ENCODE assay signal across 10 mouse cellular contexts in genomic region chr3:127554723-127555122, GRCm38 (mm10). TPM values are rescaled to one million over a fixed set of nuclear protein-coding genes. Genes with fewer than 3 reads are reported as not detected.
A peak's percentile ranks its signal among the peaks of the same experiment; 100 is the strongest.
DNase-seq lines count a peak whose midpoint lies in the region; ATAC-seq and TF ChIP-seq lines count a peak whose summit lies in the region.
"Had no signal": no experiment of that assay in that cellular context is flagged by ENCODE, and none has a peak within 500 bp of the region (broad histone marks: within the 10 kb centered on the region; RNA-seq: fewer than 3 reads in every experiment).

No protein-coding gene starts in this region.

- H3K9me3 ChIP-seq in kidney, embryonic 15.5 days (replicated peaks), result no peaks in the 10 kb centered on the region
- no peaks in the 10 kb centered on the region for H3K9me3 ChIP-seq in hindbrain, embryonic 15.5 days
- no peaks in the 10 kb centered on the region for H3K9me3 ChIP-seq in midbrain, postnatal 0 days (ENCODE audit: low read length)

- no peaks in the 10 kb centered on the region for H3K27me3 ChIP-seq in kidney, embryonic 15.5 days
- no peaks in the 10 kb centered on the region for H3K27me3 ChIP-seq in hindbrain, embryonic 15.5 days
- H3K27me3 ChIP-seq in midbrain, postnatal 0 days (ENCODE audit: insufficient read depth, low read length), result no peaks in the 10 kb centered on the region
- H3K27me3 ChIP-seq in cerebellum, adult 2 months (ENCODE audit: control insufficient read depth, insufficient read depth, low read length), result no peaks in the 10 kb centered on the region

- no peak for DNase-seq in kidney, postnatal 25 days
- DNase-seq in midbrain, postnatal 0 days (ENCODE audit: low spot score), result peak; percentile 51
- DNase-seq in cerebellum, adult 2 months, result no peak
- DNase-seq: adrenal gland, adult 8-10 months; gastrocnemius, postnatal 36 days had no signal

- peak overlapping the region; percentile 76 for H3K4me3 ChIP-seq in kidney, embryonic 15.5 days (replicated peaks)
- H3K4me3 ChIP-seq in bone marrow, adult 2 months (replicated peaks; ENCODE audit: control insufficient read depth, low read depth, low read length), result peak overlapping the region; percentile 66
- no peak overlapping the region for H3K4me3 ChIP-seq in hindbrain, embryonic 15.5 days
- no peak overlapping the region for H3K4me3 ChIP-seq in midbrain, postnatal 0 days (ENCODE audit: low read depth, low read length)
- no peak overlapping the region for H3K4me3 ChIP-seq in cerebellum, adult 2 months (replicated peaks; ENCODE audit: insufficient read depth, low read depth, low read length)

- H3K4me1 ChIP-seq in kidney, embryonic 15.5 days, result peaks cover 13% of the 10 kb centered on the region
- no peaks in the 10 kb centered on the region; the same call in none of the 2 replicates for H3K4me1 ChIP-seq in bone marrow, adult 2 months (ENCODE audit: control insufficient read depth, insufficient read depth, low read length)
- H3K4me1 ChIP-seq in hindbrain, embryonic 15.5 days (replicated peaks), result peaks cover 17% of the 10 kb centered on the region
- H3K4me1 ChIP-seq in midbrain, postnatal 0 days (ENCODE audit: insufficient read depth, low read length), result no peaks in the 10 kb centered on the region
- H3K4me1 ChIP-seq in cerebellum, adult 2 months (ENCODE audit: control insufficient read depth, insufficient read depth, low read length), result no peaks in the 10 kb centered on the region; the same call in 1 of the 2 replicates

- H3K36me3 ChIP-seq in kidney, embryonic 15.5 days, result peaks cover 24% of the 10 kb centered on the region
- no peaks in the 10 kb centered on the region for H3K36me3 ChIP-seq in hindbrain, embryonic 15.5 days
- H3K36me3 ChIP-seq in midbrain, postnatal 0 days (ENCODE audit: insufficient read depth, low read length), result no peaks in the 10 kb centered on the region

- no peak for TF ChIP-seq CTCF in bone marrow, adult 2 months (IDR thresholded peaks at IDR 0.05; ENCODE audit: control insufficient read depth, insufficient read depth, low read length)
- peak; percentile 67 for TF ChIP-seq CTCF in midbrain, postnatal 0 days (IDR thresholded peaks at IDR 0.05)
- TF ChIP-seq CTCF in cerebellum, adult 2 months (IDR thresholded peaks at IDR 0.05; ENCODE audit: borderline replicate concordance, insufficient read depth, low read depth, low read length), result no peak

- WGBS in kidney, embryonic 15.5 days, result 53% methylated on average over 5 of the region's 5 CpGs
- 48% methylated on average over 5 of the region's 5 CpGs for WGBS in bone marrow, adult 2 months
- WGBS in hindbrain, embryonic 15.5 days, result 65% methylated on average over 5 of the region's 5 CpGs
- WGBS in midbrain, postnatal 0 days, result 44% methylated on average over 5 of the region's 5 CpGs
- 25% methylated on average over 5 of the region's 5 CpGs for WGBS in cerebellum, adult 2 months

- peak overlapping the region; percentile 73 for H3K4me2 ChIP-seq in kidney, embryonic 15.5 days
- peak overlapping the region; percentile 66; the same call in 1 of the 2 replicates for H3K4me2 ChIP-seq in hindbrain, embryonic 15.5 days
- H3K4me2 ChIP-seq in midbrain, postnatal 0 days (ENCODE audit: low read depth, low read length, poor library complexity, severe bottlenecking), result no peak overlapping the region

- no peak for ATAC-seq in kidney, embryonic 15.5 days (replicated peaks; ENCODE audit: low FRiP score)
- no peak for ATAC-seq in hindbrain, embryonic 15.5 days (ENCODE audit: low FRiP score, low read depth)
- ATAC-seq in midbrain, postnatal 0 days (ENCODE audit: low FRiP score), result no peak
- ATAC-seq in megakaryocyte-erythroid progenitor cell, adult 5-6 weeks (replicated peaks; ENCODE audit: low FRiP score, low TSS enrichment, poor library complexity, severe bottlenecking), result no peak
- ATAC-seq in granulocyte monocyte progenitor cell, adult 5-6 weeks (replicated peaks; ENCODE audit: poor library complexity, severe bottlenecking), result no peak

- peak overlapping the region; percentile 53; the same call in 1 of the 2 replicates for H3K9ac ChIP-seq in kidney, embryonic 15.5 days
- 0 out of 2 replicates have a peak overlapping the region, but pooled peaks have one; percentile 10 for H3K9ac ChIP-seq in hindbrain, embryonic 15.5 days
- H3K9ac ChIP-seq in midbrain, postnatal 0 days (replicated peaks; ENCODE audit: low read length, poor library complexity, severe bottlenecking), result no peak overlapping the region

- no peak overlapping the region for H3K27ac ChIP-seq in kidney, embryonic 15.5 days
- H3K27ac ChIP-seq in bone marrow, adult 2 months (ENCODE audit: control insufficient read depth, insufficient read depth, low read depth, low read length, poor library complexity), result no peak overlapping the region
- no peak overlapping the region for H3K27ac ChIP-seq in hindbrain, embryonic 15.5 days (replicated peaks)
- no peak overlapping the region for H3K27ac ChIP-seq in midbrain, postnatal 0 days (ENCODE audit: low read depth, low read length)
- no peak overlapping the region for H3K27ac ChIP-seq in cerebellum, adult 2 months (ENCODE audit: insufficient read depth, low read length)

- TF ChIP-seq POLR2A in bone marrow, adult 2 months (IDR thresholded peaks at IDR 0.05; ENCODE audit: borderline replicate concordance, control insufficient read depth, low read depth, low read length), result no peak
- no peak for TF ChIP-seq POLR2A in cerebellum, adult 2 months (IDR thresholded peaks at IDR 0.05; ENCODE audit: borderline replicate concordance, insufficient read depth, low read length)

RNA-seq across cellular contexts. Expression of gene Zgrf1, which starts 1.4 kb away (rescaled TPM):
- 9.2 and 10.8 TPM in 2 replicates for polyA plus RNA-seq in kidney, embryonic 15.5 days (2015; fragmentation: Nextera tagmentation; extraction: Ambion mirVana)
- 9.8 and 10.1 TPM in 2 replicates for polyA plus RNA-seq in bone marrow, adult 2 months (2011; ENCODE audit: insufficient read depth, insufficient read length, low replicate concordance, missing spikeins)
- polyA plus RNA-seq in hindbrain, embryonic 15.5 days (2015; fragmentation: Nextera tagmentation; extraction: Ambion mirVana), result 4.2 and 4.5 TPM in 2 replicates
- 2.0 and 3.3 TPM in 2 replicates for total RNA-seq in midbrain, postnatal 0 days (2014; rRNA removed)
- 1.3 and 1.9 TPM in 2 replicates for polyA plus RNA-seq in midbrain, postnatal 0 days (2015; fragmentation: Nextera tagmentation; extraction: Ambion mirVana)
- total RNA-seq in megakaryocyte-erythroid progenitor cell, adult 5-6 weeks (2014; fragmentation: Nextera tagmentation), result 39.4 and 40.0 TPM in 2 replicates
- total RNA-seq in megakaryocyte-erythroid progenitor cell, adult 5-6 weeks (2017), result 24.4 and 26.6 TPM in 2 replicates
- total RNA-seq in granulocyte monocyte progenitor cell, adult 5-6 weeks (2014; fragmentation: Nextera tagmentation), result 26.1 and 30.8 TPM in 2 replicates
- 23.1 and 30.6 TPM in 2 replicates for total RNA-seq in granulocyte monocyte progenitor cell, adult 5-6 weeks (2017)
- 6.4 and 7.4 TPM in 2 replicates for polyA plus RNA-seq in cerebellum, adult 2 months (2012; rRNA removed)

RNA-seq across cellular contexts. Expression of gene Larp7, which starts 1.6 kb away (rescaled TPM):
- polyA plus RNA-seq in kidney, embryonic 15.5 days (2015; fragmentation: Nextera tagmentation; extraction: Ambion mirVana), result 64.6 and 66.3 TPM in 2 replicates
- 26.3 and 30.0 TPM in 2 replicates for polyA plus RNA-seq in bone marrow, adult 2 months (2011; ENCODE audit: insufficient read depth, insufficient read length, low replicate concordance, missing spikeins)
- polyA plus RNA-seq in hindbrain, embryonic 15.5 days (2015; fragmentation: Nextera tagmentation; extraction: Ambion mirVana), result 27.5 and 31.7 TPM in 2 replicates
- 9.0 and 14.0 TPM in 2 replicates for total RNA-seq in midbrain, postnatal 0 days (2014; rRNA removed)
- 27.6 and 31.8 TPM in 2 replicates for polyA plus RNA-seq in midbrain, postnatal 0 days (2015; fragmentation: Nextera tagmentation; extraction: Ambion mirVana)
- 74.0 and 76.2 TPM in 2 replicates for total RNA-seq in megakaryocyte-erythroid progenitor cell, adult 5-6 weeks (2014; fragmentation: Nextera tagmentation)
- 150 and 188 TPM in 2 replicates for total RNA-seq in megakaryocyte-erythroid progenitor cell, adult 5-6 weeks (2017)
- 55.2 and 76.0 TPM in 2 replicates for total RNA-seq in granulocyte monocyte progenitor cell, adult 5-6 weeks (2014; fragmentation: Nextera tagmentation)
- total RNA-seq in granulocyte monocyte progenitor cell, adult 5-6 weeks (2017), result 106 and 126 TPM in 2 replicates
- 14.3 and 14.8 TPM in 2 replicates for polyA plus RNA-seq in cerebellum, adult 2 months (2012; rRNA removed)

RNA-seq across cellular contexts. Expression of gene Ank2, which starts 55.6 kb away (rescaled TPM):
- 11.1 and 12.2 TPM in 2 replicates for polyA plus RNA-seq in kidney, embryonic 15.5 days (2015; fragmentation: Nextera tagmentation; extraction: Ambion mirVana)
- polyA plus RNA-seq in bone marrow, adult 2 months (2011; ENCODE audit: insufficient read depth, insufficient read length, low replicate concordance, missing spikeins), result 1.1 and 5.5 TPM in 2 replicates
- polyA plus RNA-seq in hindbrain, embryonic 15.5 days (2015; fragmentation: Nextera tagmentation; extraction: Ambion mirVana), result 157 and 193 TPM in 2 replicates
- total RNA-seq in midbrain, postnatal 0 days (2014; rRNA removed), result 623 and 716 TPM in 2 replicates
- polyA plus RNA-seq in midbrain, postnatal 0 days (2015; fragmentation: Nextera tagmentation; extraction: Ambion mirVana), result 155 and 200 TPM in 2 replicates
- total RNA-seq in megakaryocyte-erythroid progenitor cell, adult 5-6 weeks (2014; fragmentation: Nextera tagmentation), result not detected in 2 replicates
- 0.38 TPM in 1 of 2 replicates, not detected in the other for total RNA-seq in megakaryocyte-erythroid progenitor cell, adult 5-6 weeks (2017)
- total RNA-seq in granulocyte monocyte progenitor cell, adult 5-6 weeks (2014; fragmentation: Nextera tagmentation), result 0.45 and 0.73 TPM in 2 replicates
- total RNA-seq in granulocyte monocyte progenitor cell, adult 5-6 weeks (2017), result 0.26 TPM in 1 of 2 replicates, not detected in the other
- polyA plus RNA-seq in cerebellum, adult 2 months (2012; rRNA removed), result 446 and 457 TPM in 2 replicates

Comparison
In these comparisons a context has a peak if more than half of its experiments do, and no peak if none do; other contexts are left out.
1. H3K4me3 ChIP-seq: peak in kidney, embryonic 15.5 days (single experiment) and bone marrow, adult 2 months (single experiment); none in hindbrain, embryonic 15.5 days (single experiment), midbrain, postnatal 0 days (single experiment) and cerebellum, adult 2 months (single experiment).
2. RNA of gene Ank2, which starts 55.6 kb away (polyA plus RNA-seq): 446 to 457 TPM in cerebellum, adult 2 months, 155 to 200 TPM in midbrain, postnatal 0 days and 157 to 193 TPM in hindbrain, embryonic 15.5 days; 11.1 to 12.2 TPM in kidney, embryonic 15.5 days and 1.1 to 5.5 TPM in bone marrow, adult 2 months; every median in the first group is over 10 times any median in the second.